Comparison of ENCODE assay signal across 19 mouse cellular contexts in the genomic region with DNA sequence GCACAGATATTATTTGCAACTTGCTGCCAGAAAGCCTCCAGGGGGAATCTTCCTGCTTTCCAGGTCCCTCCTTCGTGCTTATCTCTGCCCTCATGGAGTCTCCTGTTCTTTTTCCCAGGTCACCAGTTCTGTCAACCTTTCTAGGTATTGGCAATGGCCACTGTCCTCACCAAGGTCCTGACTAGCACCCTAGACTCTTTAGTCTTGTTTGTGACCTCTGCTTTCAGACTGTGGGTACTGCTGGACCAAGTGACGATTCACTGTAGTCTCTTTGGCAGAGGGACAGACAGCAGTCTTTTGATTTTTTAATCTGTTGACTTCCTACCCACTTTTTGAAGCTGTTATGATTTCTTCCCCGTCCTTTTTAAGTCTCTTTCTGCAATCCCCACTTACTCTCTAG. TPM values are rescaled to one million over a fixed set of nuclear protein-coding genes. Genes with fewer than 3 reads are reported as not detected.
DNase-seq lines count a peak whose midpoint lies in the region; ATAC-seq and TF ChIP-seq lines count a peak whose summit lies in the region.
"Had no signal": no experiment of that assay in that cellular context is flagged by ENCODE, and none has a peak within 500 bp of the region (broad histone marks: within the 10 kb centered on the region; RNA-seq: fewer than 3 reads in every experiment).

No protein-coding gene starts in this region.

- H3K4me3 ChIP-seq in embryonic facial prominence, embryonic 15.5 days (replicated peaks) = no peak overlapping the region
- H3K4me3 ChIP-seq in embryonic facial prominence, embryonic 10.5 days = no peak overlapping the region
- H3K4me3 ChIP-seq in kidney, adult 2 months (ENCODE audit: insufficient read depth, low read depth, low read length) = no peak overlapping the region
- no peak overlapping the region for H3K4me3 ChIP-seq in lung, postnatal 0 days (ENCODE audit: low read depth, low read length)
- H3K4me3 ChIP-seq in stomach, embryonic 15.5 days (replicated peaks) = no peak overlapping the region
- H3K4me3 ChIP-seq: embryonic facial prominence, embryonic 13.5 days; forebrain, embryonic 15.5 days; liver, embryonic 13.5 days had no signal

- TF ChIP-seq CTCF in kidney, adult 2 months (conservative IDR thresholded peaks at IDR 0.05; ENCODE audit: insufficient read depth, insufficient read length, low read depth, low read length) = no peak
- TF ChIP-seq CTCF in lung, postnatal 0 days (IDR thresholded peaks at IDR 0.05) = no peak

- H3K27ac ChIP-seq in embryonic facial prominence, embryonic 15.5 days (replicated peaks) = peak overlapping the region; percentile 68
- no peak overlapping the region for H3K27ac ChIP-seq in embryonic facial prominence, embryonic 10.5 days (replicated peaks)
- H3K27ac ChIP-seq in kidney, adult 2 months (ENCODE audit: insufficient read depth, low read depth, low read length) = 0 out of 2 replicates have a peak overlapping the region, but pooled peaks have one; percentile 0
- peak overlapping the region; percentile 48 for H3K27ac ChIP-seq in lung, postnatal 0 days (ENCODE audit: low read length)
- peak overlapping the region; percentile 41 for H3K27ac ChIP-seq in stomach, embryonic 15.5 days
- H3K27ac ChIP-seq: forebrain, embryonic 15.5 days; hindbrain, embryonic 14.5 days; liver, embryonic 13.5 days had no signal

- no peak for DNase-seq in embryonic facial prominence, embryonic 10.5 days (ENCODE audit: low spot score)
- DNase-seq in kidney, adult 2 months = no peak
- DNase-seq in kidney, postnatal 4 days = no peak
- no peak for DNase-seq in lung, postnatal 0 days (ENCODE audit: low spot score)
- no peak for DNase-seq in lung, postnatal 25 days (ENCODE audit: low spot score)
- DNase-seq: B cell, adult 2 months; cerebellum, postnatal 14 days; gastrocnemius, postnatal 25 days; kidney, postnatal 14 days; liver, embryonic 13.5 days; thymus, postnatal 4 days had no signal

- H3K9me3 ChIP-seq in embryonic facial prominence, embryonic 15.5 days (replicated peaks) = no peaks in the 10 kb centered on the region
- no peaks in the 10 kb centered on the region for H3K9me3 ChIP-seq in embryonic facial prominence, embryonic 10.5 days
- H3K9me3 ChIP-seq in lung, postnatal 0 days (ENCODE audit: low read length) = no peaks in the 10 kb centered on the region
- H3K9me3 ChIP-seq in stomach, embryonic 15.5 days = no peaks in the 10 kb centered on the region
- H3K9me3 ChIP-seq: embryonic facial prominence, embryonic 13.5 days; forebrain, embryonic 15.5 days; liver, embryonic 13.5 days had no signal

- H3K36me3 ChIP-seq in embryonic facial prominence, embryonic 15.5 days = no peaks in the 10 kb centered on the region
- H3K36me3 ChIP-seq in embryonic facial prominence, embryonic 10.5 days (replicated peaks) = no peaks in the 10 kb centered on the region
- no peaks in the 10 kb centered on the region for H3K36me3 ChIP-seq in kidney, adult 2 months (ENCODE audit: control insufficient read depth, insufficient read depth, low read length)
- no peaks in the 10 kb centered on the region for H3K36me3 ChIP-seq in lung, postnatal 0 days (ENCODE audit: insufficient read depth, low read length)
- H3K36me3 ChIP-seq in stomach, embryonic 15.5 days = no peaks in the 10 kb centered on the region
- H3K36me3 ChIP-seq: embryonic facial prominence, embryonic 13.5 days; forebrain, embryonic 15.5 days; liver, embryonic 13.5 days had no signal

- 24% methylated on average over 3 of the region's 3 CpGs for WGBS in embryonic facial prominence, embryonic 15.5 days
- 44% methylated on average over 3 of the region's 3 CpGs for WGBS in embryonic facial prominence, embryonic 10.5 days
- 43% methylated on average over 3 of the region's 3 CpGs for WGBS in kidney, adult 2 months
- WGBS in lung, postnatal 0 days = 25% methylated on average over 3 of the region's 3 CpGs
- 39% methylated on average over 3 of the region's 3 CpGs for WGBS in stomach, embryonic 15.5 days

- H3K4me1 ChIP-seq in embryonic facial prominence, embryonic 15.5 days = peaks cover 26% of the 10 kb centered on the region; the same call in 1 of the 2 replicates
- H3K4me1 ChIP-seq in embryonic facial prominence, embryonic 10.5 days = peaks cover 34% of the 10 kb centered on the region
- peaks cover 31% of the 10 kb centered on the region for H3K4me1 ChIP-seq in kidney, adult 2 months (ENCODE audit: control insufficient read depth, insufficient read depth, low read length)
- H3K4me1 ChIP-seq in lung, postnatal 0 days (ENCODE audit: insufficient read depth, low read depth, low read length) = peaks cover 4% of the 10 kb centered on the region; the same call in 1 of the 2 replicates
- H3K4me1 ChIP-seq in stomach, embryonic 15.5 days = 0 out of 2 replicates have a peak, but pooled peaks cover 5% of the 10 kb centered on the region
- H3K4me1 ChIP-seq: forebrain, embryonic 15.5 days had no signal

- H3K27me3 ChIP-seq in embryonic facial prominence, embryonic 15.5 days = no peaks in the 10 kb centered on the region
- no peaks in the 10 kb centered on the region for H3K27me3 ChIP-seq in embryonic facial prominence, embryonic 10.5 days (replicated peaks; ENCODE audit: low read depth, poor library complexity, severe bottlenecking)
- H3K27me3 ChIP-seq in kidney, adult 2 months (replicated peaks; ENCODE audit: control insufficient read depth, insufficient read depth, low read length) = no peaks in the 10 kb centered on the region
- H3K27me3 ChIP-seq in lung, postnatal 0 days (replicated peaks; ENCODE audit: insufficient read depth, low read length) = no peaks in the 10 kb centered on the region
- H3K27me3 ChIP-seq in stomach, embryonic 15.5 days (replicated peaks) = no peaks in the 10 kb centered on the region
- H3K27me3 ChIP-seq: embryonic facial prominence, embryonic 13.5 days; forebrain, embryonic 15.5 days; liver, embryonic 13.5 days had no signal

- no peak overlapping the region for H3K4me2 ChIP-seq in embryonic facial prominence, embryonic 15.5 days (replicated peaks)
- H3K4me2 ChIP-seq in lung, postnatal 0 days (replicated peaks; ENCODE audit: low read depth, low read length) = no peak overlapping the region
- no peak overlapping the region for H3K4me2 ChIP-seq in stomach, embryonic 15.5 days
- H3K4me2 ChIP-seq: embryonic facial prominence, embryonic 13.5 days; forebrain, embryonic 15.5 days; hindbrain, embryonic 14.5 days; liver, embryonic 13.5 days had no signal

- TF ChIP-seq EP300 in lung, postnatal 0 days (IDR thresholded peaks at IDR 0.05) = no peak

- TF ChIP-seq POLR2A in kidney, adult 2 months (IDR thresholded peaks at IDR 0.05; ENCODE audit: low read depth, low read length) = no peak

- no peak overlapping the region for H3K9ac ChIP-seq in embryonic facial prominence, embryonic 15.5 days
- no peak overlapping the region for H3K9ac ChIP-seq in lung, postnatal 0 days (replicated peaks; ENCODE audit: low read depth)
- no peak overlapping the region for H3K9ac ChIP-seq in stomach, embryonic 15.5 days
- H3K9ac ChIP-seq: embryonic facial prominence, embryonic 13.5 days; forebrain, embryonic 15.5 days; hindbrain, embryonic 14.5 days; liver, embryonic 13.5 days had no signal

- ATAC-seq in embryonic facial prominence, embryonic 15.5 days (ENCODE audit: insufficient number of reproducible peaks, low FRiP score, low TSS enrichment, low read depth) = no peak
- ATAC-seq in lung, postnatal 0 days = peak; percentile 30; the same call in 1 of the 2 replicates
- ATAC-seq in stomach, embryonic 15.5 days (ENCODE audit: insufficient read depth, low FRiP score, low read depth) = no peak
- ATAC-seq in megakaryocyte progenitor cell, adult 5-6 weeks (replicated peaks; ENCODE audit: poor library complexity) = no peak
- ATAC-seq: forebrain, embryonic 15.5 days had no signal

RNA-seq across cellular contexts. Expression of a gene that starts 26.1 kb away (rescaled TPM):
- 0.16 and 0.39 TPM in 2 replicates for polyA plus RNA-seq in embryonic facial prominence, embryonic 15.5 days (2015; fragmentation: Nextera tagmentation; extraction: Ambion mirVana)
- polyA plus RNA-seq in embryonic facial prominence, embryonic 10.5 days (2016; fragmentation: Nextera tagmentation; extraction: Ambion mirVana) = 0.14 and 0.27 TPM in 2 replicates
- polyA plus RNA-seq in kidney, adult 2 months (2012; rRNA removed) = 0.07 TPM in 1 of 2 replicates, not detected in the other
- polyA plus RNA-seq in lung, postnatal 0 days (2015; fragmentation: Nextera tagmentation; extraction: Ambion mirVana) = 0.13 and 0.17 TPM in 2 replicates
- 0.12 and 0.18 TPM in 2 replicates for polyA plus RNA-seq in stomach, embryonic 15.5 days (2015; fragmentation: Nextera tagmentation; extraction: Ambion mirVana)
- not detected in 2 replicates for total RNA-seq in megakaryocyte progenitor cell, adult 5-6 weeks (2015)
- total RNA-seq in megakaryocyte progenitor cell, adult 5-6 weeks (2017) = not detected in 2 replicates
- total RNA-seq: gastrocnemius, postnatal 25 days; left cerebral cortex, adult 8-10 months had no signal
- polyA plus RNA-seq: brain, embryonic 14.5 days; forebrain, embryonic 15.5 days; liver, embryonic 13.5 days had no signal

RNA-seq across cellular contexts. Expression of a gene that starts 39.8 kb away (rescaled TPM):
- polyA plus RNA-seq in embryonic facial prominence, embryonic 15.5 days (2015; fragmentation: Nextera tagmentation; extraction: Ambion mirVana) = 54.2 and 54.6 TPM in 2 replicates
- polyA plus RNA-seq in embryonic facial prominence, embryonic 10.5 days (2016; fragmentation: Nextera tagmentation; extraction: Ambion mirVana) = 34.9 and 38.1 TPM in 2 replicates
- polyA plus RNA-seq in kidney, adult 2 months (2012; rRNA removed) = 20.6 and 23.4 TPM in 2 replicates
- polyA plus RNA-seq in lung, postnatal 0 days (2015; fragmentation: Nextera tagmentation; extraction: Ambion mirVana) = 50.5 and 53.5 TPM in 2 replicates
- polyA plus RNA-seq in stomach, embryonic 15.5 days (2015; fragmentation: Nextera tagmentation; extraction: Ambion mirVana) = 40.9 and 42.8 TPM in 2 replicates
- 6.8 and 9.5 TPM in 2 replicates for total RNA-seq in megakaryocyte progenitor cell, adult 5-6 weeks (2015)
- 9.8 and 19.6 TPM in 2 replicates for total RNA-seq in megakaryocyte progenitor cell, adult 5-6 weeks (2017)
